Mouse (Mus musculus): ENCODE measurements at regions not wholly inside any gene's neighbourhood (a gene's known extent, or its start where the extent isn't known, plus 50 kb on each side); places are given as distances from the start of the nearest gene placed in this dataset.

DNA sequence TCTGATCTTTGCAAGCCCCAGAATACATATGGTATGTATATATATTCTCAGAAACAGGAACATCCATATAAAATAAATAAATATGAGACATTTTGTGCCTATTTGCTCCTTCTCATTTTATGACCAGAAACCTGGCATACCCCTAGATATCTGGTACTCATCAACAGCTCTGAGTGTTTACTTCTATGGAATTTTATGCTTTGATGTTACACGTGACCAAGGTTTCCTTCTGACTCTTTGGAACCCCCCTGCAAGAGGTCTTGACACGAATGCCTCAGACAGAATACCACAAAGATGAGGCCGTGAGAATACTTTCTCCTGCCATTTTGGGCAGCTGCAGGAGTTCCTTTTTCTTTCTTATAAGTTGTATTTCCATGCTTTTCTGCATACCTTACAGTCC is 85.3 kb upstream of the P2ry1 start:
- DNase-seq (ENCODE audit: low read depth): no peak

DNA sequence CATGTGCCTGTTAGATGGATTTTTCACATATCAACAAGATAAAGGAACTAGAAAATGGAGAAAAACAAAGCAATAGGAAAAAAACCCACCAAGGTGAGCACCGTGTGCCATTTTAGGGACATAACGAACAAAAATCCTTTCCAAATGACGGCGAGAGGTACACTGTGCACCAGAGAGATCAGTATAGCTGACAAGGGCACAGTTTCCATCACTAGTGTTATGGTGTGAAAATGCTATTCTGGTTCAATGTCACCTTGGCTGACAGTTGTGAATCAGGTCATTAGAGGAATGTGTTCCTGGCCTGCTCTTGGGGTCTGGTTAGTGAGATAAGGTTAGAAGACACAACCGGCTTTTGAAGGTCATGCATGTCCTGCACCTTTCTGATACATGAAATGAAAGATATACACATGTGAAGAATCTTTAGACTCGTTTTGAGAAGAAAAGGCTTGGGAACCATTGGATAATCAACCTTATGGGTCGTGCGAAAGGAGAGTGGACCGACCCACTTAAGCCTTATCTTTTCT is 76.5 kb upstream of the P2ry1 start:
- no peak for DNase-seq (ENCODE audit: low read depth)

DNA sequence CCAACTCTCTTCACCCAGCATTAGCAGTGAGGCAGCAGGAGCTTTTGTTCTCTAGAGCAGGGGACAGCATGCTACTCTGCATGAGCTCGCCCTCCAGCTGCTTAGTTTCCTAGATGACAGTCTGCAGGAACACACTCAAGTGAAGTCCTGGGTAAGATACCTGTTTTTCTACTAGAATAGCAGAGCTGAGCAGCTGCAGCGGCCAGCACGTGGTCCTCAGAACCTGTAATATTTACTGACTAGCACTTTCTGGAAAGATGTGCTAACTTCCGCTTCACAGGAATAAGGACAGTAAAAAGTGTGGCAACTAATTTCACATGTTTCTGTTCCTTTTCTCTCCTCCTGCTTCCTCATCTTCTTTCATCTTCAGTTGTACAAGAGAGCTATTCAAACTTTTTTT is 73.7 kb upstream of the P2ry1 start:
- DNase-seq (ENCODE audit: low read depth): no peak

DNA sequence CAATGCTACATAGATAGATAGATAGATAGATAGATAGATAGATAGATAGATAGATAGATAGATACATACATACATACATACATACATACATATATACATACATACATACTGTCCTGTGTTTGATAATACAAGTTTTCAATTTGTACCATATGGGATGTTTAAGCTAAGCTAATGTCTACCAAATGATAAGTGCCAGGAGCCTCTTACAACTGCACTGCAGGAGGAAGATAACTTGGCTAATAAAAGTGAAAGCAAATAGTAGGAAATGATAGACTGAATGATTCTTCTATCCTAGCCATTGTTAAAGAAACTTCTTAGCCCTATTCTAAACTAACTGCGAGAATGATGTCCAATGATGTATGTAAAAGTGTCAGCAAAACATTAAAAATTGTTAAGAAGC is 68.1 kb upstream of the P2ry1 start:
- no peak for DNase-seq (ENCODE audit: low read depth)

DNA sequence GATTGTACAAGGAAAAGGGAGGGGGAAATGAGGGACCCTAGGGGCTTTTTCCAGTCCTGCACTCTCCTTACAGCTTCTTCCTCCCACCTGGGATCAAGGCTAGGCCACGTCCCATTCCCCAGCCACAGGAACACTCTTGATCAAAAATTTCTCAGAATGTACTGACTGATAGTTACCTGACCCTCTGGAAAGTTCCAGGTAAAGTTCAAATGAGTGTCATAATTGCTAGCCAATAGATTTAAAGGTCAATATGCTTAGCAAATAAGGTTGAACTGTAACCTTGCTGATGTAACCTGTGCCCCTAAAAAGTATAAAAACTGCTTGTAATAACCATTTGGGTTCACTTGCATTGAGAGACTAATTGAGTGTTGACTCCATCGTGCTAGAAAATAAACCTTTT is 61.1 kb upstream of the P2ry1 start:
- DNase-seq (ENCODE audit: low read depth): no peak

DNA sequence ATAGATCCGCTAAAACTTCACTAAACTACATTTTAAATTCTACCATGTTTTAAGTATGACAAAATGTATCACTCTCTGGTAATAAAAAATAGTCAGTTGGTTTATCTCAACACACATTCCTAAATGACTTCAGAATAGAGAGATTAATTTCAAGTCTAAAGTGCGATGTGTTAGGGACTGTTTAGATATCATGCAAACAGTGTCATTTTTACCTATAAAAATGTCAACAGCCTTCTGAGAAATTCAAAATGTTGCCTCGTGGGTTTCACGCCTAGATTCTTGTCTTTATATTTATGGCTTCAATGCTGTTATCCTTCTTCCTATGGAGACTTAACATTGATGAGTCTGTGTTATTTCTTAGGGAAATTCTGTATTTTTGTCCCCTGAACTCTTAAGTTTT is 53.7 kb upstream of the P2ry1 start:
- no peak for DNase-seq (ENCODE audit: low read depth)

All from fibroblast of lung, adult 2 months (primary cell).